Mouse (Mus musculus): ENCODE measurements around the gene Zmiz1.
A peak's percentile ranks its signal among the peaks of the same experiment; 100 is the strongest.

Zmiz1 gene

GRCm38 (mm10) chr14:25454066-25454760 lies 4.8 kb upstream of the Zmiz1 start:
- no peak for DNase-seq (ENCODE audit: low read depth, low spot score)

- DNase-seq (ENCODE audit: low read depth, low spot score) = no peak
Observed at GRCm38 (mm10) chr14:25456666-25457433, 2.1 kb upstream of the Zmiz1 start.

GRCm38 (mm10) chr14:25457434-25457957 lies 1.5 kb upstream of the Zmiz1 start:
- DNase-seq (ENCODE audit: low read depth, low spot score) = peak; percentile 92

GRCm38 (mm10) chr14:25458111-25459015 lies 622 bp upstream of the Zmiz1 start:
- DNase-seq (ENCODE audit: low read depth, low spot score) = no peak

GRCm38 (mm10) chr14:25459394-25459997 lies 511 bp downstream of the Zmiz1 start:
- DNase-seq (ENCODE audit: low read depth, low spot score) = no peak

GRCm38 (mm10) chr14:25459998-25460800 lies 1.2 kb downstream of the Zmiz1 start:
- DNase-seq (ENCODE audit: low read depth, low spot score) = no peak

- no peak for DNase-seq (ENCODE audit: low read depth, low spot score)
Observed at GRCm38 (mm10) chr14:25460801-25461675, 2.1 kb downstream of the Zmiz1 start.

- no peak for DNase-seq (ENCODE audit: low read depth, low spot score)
Observed at GRCm38 (mm10) chr14:25461676-25462385, 2.8 kb downstream of the Zmiz1 start.

GRCm38 (mm10) chr14:25462975-25463374 lies 4.0 kb downstream of the Zmiz1 start:
- DNase-seq (ENCODE audit: low read depth, low spot score) = no peak

- DNase-seq (ENCODE audit: low read depth, low spot score) = no peak
Observed at GRCm38 (mm10) chr14:25463919-25464318, 4.9 kb downstream of the Zmiz1 start.

GRCm38 (mm10) chr14:25464611-25465307 lies 5.8 kb downstream of the Zmiz1 start:
- DNase-seq (ENCODE audit: low read depth, low spot score) = no peak

GRCm38 (mm10) chr14:25466361-25466760 lies 7.4 kb downstream of the Zmiz1 start:
- no peak for DNase-seq (ENCODE audit: low read depth, low spot score)

GRCm38 (mm10) chr14:25467911-25468668 lies 9.1 kb downstream of the Zmiz1 start:
- DNase-seq (ENCODE audit: low read depth, low spot score) = no peak

GRCm38 (mm10) chr14:25468891-25469529 lies 10.0 kb downstream of the Zmiz1 start:
- DNase-seq (ENCODE audit: low read depth, low spot score) = no peak

GRCm38 (mm10) chr14:25470224-25470805 lies 11.3 kb downstream of the Zmiz1 start:
- DNase-seq (ENCODE audit: low read depth, low spot score) = no peak

GRCm38 (mm10) chr14:25471035-25471434 lies 12.1 kb downstream of the Zmiz1 start:
- no peak for DNase-seq (ENCODE audit: low read depth, low spot score)

Data from telencephalon, adult 2 months (tissue).